Mouse (Mus musculus) lung, postnatal 25 days (tissue): Measurements from ENCODE around the gene Dnajc5.

Experiments used
- DNase-seq: peaks from one replicate; pipeline ENCODE4 v3.0.0; 2022; ENCODE audit warnings: low spot score

Gene Dnajc5

GRCm38 (mm10) chr2:181589011-181589731, 68.9 kb downstream of the Dnajc5 start:
- DNase-seq = no peak

- no peak for DNase-seq
Measured at GRCm38 (mm10) chr2:181589732-181590105, 69.4 kb downstream of the Dnajc5 start.

GRCm38 (mm10) chr2:181590471-181590870, 70.2 kb downstream of the Dnajc5 start:
- DNase-seq = no peak

GRCm38 (mm10) chr2:181591528-181592085, 71.3 kb downstream of the Dnajc5 start, which contains the start of gene Prpf6:
Gene Prpf6 (plus strand): TSS chr2:181591868.
- no peak for DNase-seq

- peak; percentile 66 for DNase-seq
Measured at GRCm38 (mm10) chr2:181592231-181593041, 72.2 kb downstream of the Dnajc5 start, which contains the start of gene Zfp512b. Gene Zfp512b (minus strand): TSS chr2:181592803.

GRCm38 (mm10) chr2:181593042-181593421, 72.7 kb downstream of the Dnajc5 start:
- no peak for DNase-seq

GRCm38 (mm10) chr2:181593937-181594336, 73.7 kb downstream of the Dnajc5 start:
- no peak for DNase-seq

GRCm38 (mm10) chr2:181594946-181595696, 74.8 kb downstream of the Dnajc5 start:
- peak; percentile 56 for DNase-seq

GRCm38 (mm10) chr2:181596221-181596960, 76.1 kb downstream of the Dnajc5 start:
- DNase-seq = no peak

- no peak for DNase-seq
Measured at GRCm38 (mm10) chr2:181597378-181598061, 77.2 kb downstream of the Dnajc5 start.

- peak; percentile 68 for DNase-seq
Measured at GRCm38 (mm10) chr2:181598454-181599351, 78.4 kb downstream of the Dnajc5 start, which contains the start of gene Samd10. Gene Samd10 (minus strand): TSS chr2:181599212.

GRCm38 (mm10) chr2:181600226-181600758, 80.0 kb downstream of the Dnajc5 start:
- no peak for DNase-seq

- peak; percentile 97 for DNase-seq
Measured at GRCm38 (mm10) chr2:181600828-181601750, 80.8 kb downstream of the Dnajc5 start.

- no peak for DNase-seq
Measured at GRCm38 (mm10) chr2:181601751-181602145, 81.5 kb downstream of the Dnajc5 start.

GRCm38 (mm10) chr2:181602367-181602766, 82.1 kb downstream of the Dnajc5 start:
- DNase-seq = no peak
